Mouse (Mus musculus): ENCODE data around the gene Ces1e. TPM values are rescaled to one million over a fixed set of nuclear protein-coding genes. Genes with fewer than 3 reads are reported as not detected.

Ces1e gene
- total and polyA plus RNA-seq, 3 experiments, result not detected

DNA sequence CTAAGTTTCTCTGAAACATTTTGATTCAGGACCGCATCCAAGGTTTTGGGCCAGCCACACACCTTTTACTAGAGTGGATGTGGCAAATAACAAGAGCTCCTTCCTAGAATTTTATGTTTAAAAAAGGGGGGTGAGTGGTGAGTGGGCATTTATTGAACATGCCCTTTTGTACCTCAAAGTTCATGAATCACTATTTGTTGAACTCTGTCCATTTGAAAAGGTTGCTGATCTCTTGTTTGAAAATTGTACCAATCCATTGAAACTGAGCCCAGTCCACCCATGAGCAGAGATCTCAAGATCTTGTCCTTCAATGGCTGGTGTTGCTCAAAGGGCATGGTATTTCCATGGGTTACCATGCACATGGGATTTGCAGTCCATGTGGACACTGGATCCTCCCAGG lies 66.1 kb downstream of the Ces1e start:
- in situ Hi-C loops (cut with MboI; ENCODE audit: low pct_ligation_motif_present, low pct_unique_long_range_greater_than_20kb, low sequenced_read_pairs), result no loop called here
- Histone ChIP-seq H3K4me2 (ENCODE audit: insufficient read depth, low read depth, poor library complexity, severe bottlenecking) (no peak overlapping the region), H3K9me3 (replicated peaks; ENCODE audit: low read length) (no peaks in the 10 kb centered on the region), H3K4me3 (replicated peaks in 1 of 3; ENCODE audit: low read depth in 2 of 3, low read length in 2 of 3, poor library complexity in 1 of 3) (no peak overlapping the region), H3K4me1 (ENCODE audit: control insufficient read depth in 1 of 2, insufficient read depth in 2 of 2) (no peaks in the 10 kb centered on the region), H3K27me3 (replicated peaks) (no peaks in the 10 kb centered on the region), H3K27ac (ENCODE audit: insufficient read depth, low read depth) (no peak overlapping the region), H3K36me3 (replicated peaks in 1 of 2; ENCODE audit: control insufficient read depth in 1 of 2, insufficient read depth in 1 of 2, low read length in 1 of 2) (no peaks in the 10 kb centered on the region), H3K9ac (ENCODE audit: insufficient read depth, low read depth) (no peak overlapping the region), H3K79me2 (replicated peaks; ENCODE audit: control insufficient read depth, extremely low read depth, insufficient read depth, poor library complexity, severe bottlenecking) (no peaks in the 10 kb centered on the region)
- DNase-seq (ENCODE audit: extremely low read depth), result no peak
- dilution Hi-C loops (cut with MboI; ENCODE audit: extremely low pct_ligation_motif_present, extremely low pct_unique_long_range_greater_than_20kb, low sequenced_read_pairs), result no loop called here
- TF ChIP-seq USF1 (IDR thresholded peaks at IDR 0.05; ENCODE audit: low read depth, low read length), result no peak
- TF ChIP-seq SMC3 (IDR thresholded peaks at IDR 0.05; ENCODE audit: low read depth, low read length), result no peak
- no peak for TF ChIP-seq BHLHE40 (IDR thresholded peaks at IDR 0.05; ENCODE audit: low read depth, low read length)
- TF ChIP-seq MAFK (IDR thresholded peaks at IDR 0.05; ENCODE audit: insufficient replicate concordance, low read length), result no peak
- no peak for TF ChIP-seq MXI1 (IDR thresholded peaks at IDR 0.05; ENCODE audit: low read depth, low read length)
- TF ChIP-seq RAD21 (IDR thresholded peaks at IDR 0.05; ENCODE audit: low read depth, low read length), result no peak
- no peak for TF ChIP-seq GABPA (IDR thresholded peaks at IDR 0.05; ENCODE audit: insufficient replicate concordance, low read depth, low read length)
- TF ChIP-seq MEF2A (IDR thresholded peaks at IDR 0.05; ENCODE audit: borderline replicate concordance, low read depth, low read length), result no peak
- no peak for TF ChIP-seq ZNF384 (IDR thresholded peaks at IDR 0.05; ENCODE audit: low read depth, low read length)
- TF ChIP-seq POLR2A (IDR thresholded peaks at IDR 0.05; ENCODE audit: low read depth, low read length), result no peak
- TF ChIP-seq E2F4 (IDR thresholded peaks at IDR 0.05; ENCODE audit: insufficient replicate concordance, low read depth, low read length), result no peak
- no peak for TF ChIP-seq ELF1 (IDR thresholded peaks at IDR 0.05; ENCODE audit: low read depth, low read length)
- TF ChIP-seq RCOR1 (conservative IDR thresholded peaks at IDR 0.05; ENCODE audit: low read depth, low read length), result no peak
- no peak for TF ChIP-seq CTCF (conservative IDR thresholded peaks at IDR 0.05 in 1 of 2, IDR thresholded peaks at IDR 0.05 in 1 of 2; ENCODE audit: low read depth in 2 of 2, low read length in 2 of 2)
- no peak for TF ChIP-seq USF2 (conservative IDR thresholded peaks at IDR 0.05; ENCODE audit: low read depth, low read length)
- TF ChIP-seq MYC (IDR thresholded peaks at IDR 0.05; ENCODE audit: low read depth, low read length), result no peak

DNA sequence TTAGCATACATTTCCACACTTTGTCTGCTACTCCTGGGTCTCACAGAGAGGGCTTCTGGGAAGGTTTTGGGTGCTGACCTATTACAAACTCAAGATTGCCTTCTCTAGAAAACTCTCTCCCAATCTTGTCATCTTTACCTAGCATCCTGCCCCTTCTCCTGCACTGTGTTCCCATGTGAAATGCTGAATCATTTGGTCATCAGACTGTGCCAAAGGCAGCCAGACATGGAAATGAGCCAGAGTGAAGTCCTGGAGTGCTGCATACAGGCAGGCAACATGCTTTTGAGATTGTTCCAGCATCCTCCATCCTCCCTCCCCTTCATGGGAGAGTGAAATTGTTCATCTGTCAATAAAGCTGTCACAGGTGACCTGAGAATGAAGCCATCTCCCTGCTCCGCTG lies 78.0 kb downstream of the Ces1e start:
- H3K9ac ChIP-seq (ENCODE audit: insufficient read depth, low read depth), result no peak overlapping the region
- peaks cover 5% of the 10 kb centered on the region for H3K27me3 ChIP-seq (replicated peaks)
- in situ Hi-C loops (cut with MboI; ENCODE audit: low pct_ligation_motif_present, low pct_unique_long_range_greater_than_20kb, low sequenced_read_pairs), result no loop called here
- no peaks in the 10 kb centered on the region for H3K9me3 ChIP-seq (replicated peaks; ENCODE audit: low read length)
- TF ChIP-seq USF1 (IDR thresholded peaks at IDR 0.05; ENCODE audit: low read depth, low read length), result no peak
- TF ChIP-seq USF2 (conservative IDR thresholded peaks at IDR 0.05; ENCODE audit: low read depth, low read length), result no peak
- no peak for TF ChIP-seq IRF4 (IDR thresholded peaks at IDR 0.05; ENCODE audit: low read depth, low read length)
- TF ChIP-seq PAX5 (IDR thresholded peaks at IDR 0.05; ENCODE audit: low read length), result no peak
- no peak for TF ChIP-seq SMC3 (IDR thresholded peaks at IDR 0.05; ENCODE audit: low read depth, low read length)
- no peak for TF ChIP-seq ZMIZ1 (IDR thresholded peaks at IDR 0.05; ENCODE audit: low read depth, low read length)
- no peak for TF ChIP-seq JUN (IDR thresholded peaks at IDR 0.05; ENCODE audit: insufficient read depth, low read depth, low read length)
- no peak for TF ChIP-seq ETS1 (conservative IDR thresholded peaks at IDR 0.05; ENCODE audit: low read depth, low read length)
- dilution Hi-C loops (cut with MboI; ENCODE audit: extremely low pct_ligation_motif_present, extremely low pct_unique_long_range_greater_than_20kb, low sequenced_read_pairs), result no loop called here
- H3K4me1 ChIP-seq (ENCODE audit: control insufficient read depth in 1 of 2, insufficient read depth in 2 of 2), result no peaks in the 10 kb centered on the region
- H3K36me3 ChIP-seq (replicated peaks in 1 of 2; ENCODE audit: control insufficient read depth in 1 of 2, insufficient read depth in 1 of 2, low read length in 1 of 2), result no peaks in the 10 kb centered on the region
- no peak overlapping the region for H3K27ac ChIP-seq (ENCODE audit: insufficient read depth, low read depth)
- no peak overlapping the region for H3K4me2 ChIP-seq (ENCODE audit: insufficient read depth, low read depth, poor library complexity, severe bottlenecking)
- H3K79me2 ChIP-seq (replicated peaks; ENCODE audit: control insufficient read depth, extremely low read depth, insufficient read depth, poor library complexity, severe bottlenecking), result no peaks in the 10 kb centered on the region
- H3K4me3 ChIP-seq (replicated peaks in 1 of 3; ENCODE audit: low read depth in 2 of 3, low read length in 2 of 3, poor library complexity in 1 of 3), result no peak overlapping the region
- no peak for DNase-seq (ENCODE audit: extremely low read depth)

Other genes starting within 250 kb of the Ces1e start
- gene Ces1a, start 181.4 kb downstream of the Ces1e start, total RNA-seq (2012; rRNA removed), result not detected in 2 replicates
- not detected in 2 replicates for gene Ces1a, start 181.4 kb downstream of the Ces1e start, total RNA-seq (2014; rRNA removed)
- not detected in 2 replicates for gene Ces1a, start 181.4 kb downstream of the Ces1e start, polyA plus RNA-seq (2012; ENCODE audit: insufficient read length, low read depth)
- not detected in 2 replicates for gene Ces1b, start 149.6 kb downstream of the Ces1e start, total RNA-seq (2012; rRNA removed)
- gene Ces1b, start 149.6 kb downstream of the Ces1e start, total RNA-seq (2014; rRNA removed), result not detected in 2 replicates
- gene Ces1b, start 149.6 kb downstream of the Ces1e start, polyA plus RNA-seq (2012; ENCODE audit: insufficient read length, low read depth), result not detected in 2 replicates
- not detected in 2 replicates for gene Ces1c, start 98.3 kb downstream of the Ces1e start, total RNA-seq (2012; rRNA removed)
- not detected in 2 replicates for gene Ces1c, start 98.3 kb downstream of the Ces1e start, total RNA-seq (2014; rRNA removed)
- gene Ces1c, start 98.3 kb downstream of the Ces1e start, polyA plus RNA-seq (2012; ENCODE audit: insufficient read length, low read depth), result not detected in 2 replicates
- not detected in 2 replicates for gene Ces1d, start 31.8 kb downstream of the Ces1e start, total RNA-seq (2012; rRNA removed)
- not detected in 2 replicates for gene Ces1d, start 31.8 kb downstream of the Ces1e start, total RNA-seq (2014; rRNA removed)
- not detected in 2 replicates for gene Ces1d, start 31.8 kb downstream of the Ces1e start, polyA plus RNA-seq (2012; ENCODE audit: insufficient read length, low read depth)
- gene Ces1f, start 50.1 kb upstream of the Ces1e start, total RNA-seq (2012; rRNA removed), result not detected in 2 replicates
- gene Ces1f, start 50.1 kb upstream of the Ces1e start, total RNA-seq (2014; rRNA removed), result not detected in 2 replicates
- not detected in 2 replicates for gene Ces1f, start 50.1 kb upstream of the Ces1e start, polyA plus RNA-seq (2012; ENCODE audit: insufficient read length, low read depth)
- gene Ces1g, start 107.7 kb upstream of the Ces1e start, total RNA-seq (2012; rRNA removed), result not detected in 2 replicates
- gene Ces1g, start 107.7 kb upstream of the Ces1e start, total RNA-seq (2014; rRNA removed), result not detected in 2 replicates
- gene Ces1g, start 107.7 kb upstream of the Ces1e start, polyA plus RNA-seq (2012; ENCODE audit: insufficient read length, low read depth), result not detected in 2 replicates
- not detected in 2 replicates for gene Ces1h, start 150.1 kb upstream of the Ces1e start, total RNA-seq (2012; rRNA removed)
- not detected in 2 replicates for gene Ces1h, start 150.1 kb upstream of the Ces1e start, total RNA-seq (2014; rRNA removed)
- not detected in 2 replicates for gene Ces1h, start 150.1 kb upstream of the Ces1e start, polyA plus RNA-seq (2012; ENCODE audit: insufficient read length, low read depth)

Data from CH12.LX (cell line).